12 mouse cellular contexts compared by ENCODE assay signal in the genomic region with DNA sequence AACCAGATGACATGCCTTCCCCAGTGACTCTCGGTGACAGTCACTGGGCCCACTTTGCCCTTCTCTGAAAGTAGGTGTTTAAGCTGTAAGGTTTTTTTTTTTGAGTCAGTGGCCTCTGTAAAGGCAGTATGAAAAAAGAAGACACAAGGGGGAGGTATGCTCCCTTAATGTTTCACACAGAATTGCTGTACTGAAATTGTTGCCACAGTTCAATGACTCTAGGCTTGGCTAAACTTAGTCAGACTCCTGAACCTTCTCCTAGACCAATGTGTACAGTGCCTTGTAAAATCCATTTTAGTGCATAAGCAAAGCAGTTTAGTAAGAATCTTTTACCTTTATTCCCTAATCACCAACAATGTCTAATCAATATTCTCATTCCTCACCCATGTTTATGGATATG.
"Had no signal": no experiment of that assay in that cellular context is flagged by ENCODE, and none has a peak within 500 bp of the region (broad histone marks: within the 10 kb centered on the region; RNA-seq: fewer than 3 reads in every experiment).

No protein-coding gene starts in this region.

- H3K27ac ChIP-seq: left cerebral cortex, adult 2 months; liver, embryonic 13.5 days; midbrain, embryonic 13.5 days; stomach, postnatal 0 days had no signal

- DNase-seq: layer of hippocampus, postnatal 36 days; liver, embryonic 13.5 days; lung, adult 2 months; lung, postnatal 14 days; lung, postnatal 4 days; thymus, adult 2 months; thymus, postnatal 25 days had no signal

- H3K27me3 ChIP-seq: liver, embryonic 13.5 days; midbrain, embryonic 13.5 days had no signal

- H3K4me2 ChIP-seq: liver, embryonic 13.5 days; midbrain, embryonic 13.5 days had no signal

- H3K36me3 ChIP-seq: liver, embryonic 13.5 days; midbrain, embryonic 13.5 days had no signal

- H3K9ac ChIP-seq: liver, embryonic 13.5 days; midbrain, embryonic 13.5 days had no signal

- H3K4me1 ChIP-seq: liver, embryonic 13.5 days; midbrain, embryonic 13.5 days had no signal

- H3K9me3 ChIP-seq: liver, embryonic 13.5 days; midbrain, embryonic 13.5 days had no signal

- H3K4me3 ChIP-seq: left cerebral cortex, adult 2 months; liver, embryonic 13.5 days; midbrain, embryonic 13.5 days had no signal

- ATAC-seq: intestine, postnatal 0 days; midbrain, embryonic 13.5 days; midbrain, embryonic 16.5 days had no signal
